Mouse (Mus musculus) embryonic facial prominence, embryonic 12.5 days (tissue): ENCODE results near the gene Ccdc126. TPM values are rescaled to one million over a fixed set of nuclear protein-coding genes. Genes with fewer than 3 reads are reported as not detected.

Experiments used
- polyA plus RNA-seq: library from polyadenylated mRNA; unstranded; fragments of >200 nt; fragmentation: Nextera tagmentation; extraction: Ambion mirVana; gene quantifications from 2 replicates; pipeline ENCODE4 v1.2.1, GENCODE M21; 2016

Gene Ccdc126
- polyA plus RNA-seq, 1 experiment from 2014 or later = 7.8 TPM

Other genes with a start within 250 kb of the Ccdc126 start
- gene Malsu1, start 245.5 kb upstream of the Ccdc126 start, polyA plus RNA-seq = 72.8 and 76.9 TPM in 2 replicates
- 109 TPM in 2 replicates for gene Igf2bp3, start 104.3 kb upstream of the Ccdc126 start, polyA plus RNA-seq
- 138 and 147 TPM in 2 replicates for gene Tra2a, start 55.2 kb upstream of the Ccdc126 start, polyA plus RNA-seq
- gene Fam221a, start 48.5 kb downstream of the Ccdc126 start, polyA plus RNA-seq = 6.6 and 10.6 TPM in 2 replicates
- 0.15 and 0.38 TPM in 2 replicates for gene Stk31, start 76.3 kb downstream of the Ccdc126 start, polyA plus RNA-seq